Mouse (Mus musculus): ENCODE data around the gene Actg2. TPM values are rescaled to one million over a fixed set of nuclear protein-coding genes. Genes with fewer than 3 reads are reported as not detected.
A peak's percentile ranks its signal among the peaks of the same experiment; 100 is the strongest.

Actg2 gene
- polyA plus RNA-seq, 1 experiment from 2014 or later, result 1,788 TPM

GRCm38 (mm10) chr6:83479193-83479592 is 56.9 kb downstream of the Actg2 start:
- H3K27ac ChIP-seq (ENCODE audit: low read length), result no peak overlapping the region
- no peaks in the 10 kb centered on the region for H3K27me3 ChIP-seq (ENCODE audit: control insufficient read depth, insufficient read depth, low read length)
- peaks cover 3% of the 10 kb centered on the region for H3K36me3 ChIP-seq (ENCODE audit: control insufficient read depth, insufficient read depth, low read length)
- H3K4me2 ChIP-seq (ENCODE audit: low read depth, low read length), result no peak overlapping the region
- H3K4me1 ChIP-seq (ENCODE audit: control insufficient read depth, insufficient read depth, low read length), result 0 out of 2 replicates have a peak, but pooled peaks cover 7% of the 10 kb centered on the region
- H3K9me3 ChIP-seq (replicated peaks; ENCODE audit: control insufficient read depth, low read length), result no peaks in the 10 kb centered on the region
- H3K9ac ChIP-seq (ENCODE audit: low read length), result no peak overlapping the region
- no peak for ATAC-seq (ENCODE audit: insufficient read depth, low FRiP score)
- 68% methylated on average over 2 of the region's 2 CpGs for WGBS
- no peak overlapping the region for H3K4me3 ChIP-seq (replicated peaks; ENCODE audit: low read length)

DNA sequence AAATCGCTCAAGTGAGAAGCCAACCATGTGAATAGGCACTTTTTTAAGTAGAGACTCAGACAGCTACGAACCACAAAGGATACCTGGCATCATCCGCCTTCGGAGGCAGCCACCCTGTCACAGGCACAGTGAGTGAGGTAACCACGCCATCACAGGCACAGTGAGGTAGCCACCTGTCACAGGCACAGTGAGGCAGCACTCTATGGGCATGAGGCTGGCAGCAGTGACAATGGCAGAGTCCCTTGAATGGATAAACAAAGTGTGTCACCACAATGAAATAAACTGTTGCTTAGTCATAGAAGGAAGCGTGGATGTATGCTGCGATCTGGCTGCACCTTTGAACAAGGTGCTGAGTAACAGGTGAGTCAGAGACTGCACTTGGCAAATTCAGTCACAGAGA is 57.4 kb downstream of the Actg2 start:
- no peak overlapping the region for H3K4me3 ChIP-seq (replicated peaks; ENCODE audit: low read length)
- H3K27ac ChIP-seq (ENCODE audit: low read length), result no peak overlapping the region
- H3K27me3 ChIP-seq (ENCODE audit: control insufficient read depth, insufficient read depth, low read length), result no peaks in the 10 kb centered on the region
- H3K9me3 ChIP-seq (replicated peaks; ENCODE audit: control insufficient read depth, low read length), result no peaks in the 10 kb centered on the region
- 85% methylated on average over 7 of the region's 7 CpGs for WGBS
- peak; percentile 30; the same call in 1 of the 2 replicates for ATAC-seq (ENCODE audit: insufficient read depth, low FRiP score)
- no peak overlapping the region for H3K9ac ChIP-seq (ENCODE audit: low read length)
- H3K4me1 ChIP-seq (ENCODE audit: control insufficient read depth, insufficient read depth, low read length), result 0 out of 2 replicates have a peak, but pooled peaks cover 7% of the 10 kb centered on the region
- H3K36me3 ChIP-seq (ENCODE audit: control insufficient read depth, insufficient read depth, low read length), result no peaks in the 10 kb centered on the region; the same call in none of the 2 replicates
- no peak overlapping the region for H3K4me2 ChIP-seq (ENCODE audit: low read depth, low read length)

GRCm38 (mm10) chr6:83478217-83478616 is 57.8 kb downstream of the Actg2 start:
- ATAC-seq (ENCODE audit: insufficient read depth, low FRiP score), result no peak
- H3K9ac ChIP-seq (ENCODE audit: low read length), result no peak overlapping the region
- no peaks in the 10 kb centered on the region for H3K9me3 ChIP-seq (replicated peaks; ENCODE audit: control insufficient read depth, low read length)
- no peak overlapping the region for H3K4me2 ChIP-seq (ENCODE audit: low read depth, low read length)
- no peaks in the 10 kb centered on the region; the same call in none of the 2 replicates for H3K36me3 ChIP-seq (ENCODE audit: control insufficient read depth, insufficient read depth, low read length)
- no peak overlapping the region for H3K27ac ChIP-seq (ENCODE audit: low read length)
- 74% methylated on average over 4 of the region's 4 CpGs for WGBS
- no peak overlapping the region for H3K4me3 ChIP-seq (replicated peaks; ENCODE audit: low read length)
- no peaks in the 10 kb centered on the region for H3K27me3 ChIP-seq (ENCODE audit: control insufficient read depth, insufficient read depth, low read length)
- H3K4me1 ChIP-seq (ENCODE audit: control insufficient read depth, insufficient read depth, low read length), result 0 out of 2 replicates have a peak, but pooled peaks cover 7% of the 10 kb centered on the region

DNA sequence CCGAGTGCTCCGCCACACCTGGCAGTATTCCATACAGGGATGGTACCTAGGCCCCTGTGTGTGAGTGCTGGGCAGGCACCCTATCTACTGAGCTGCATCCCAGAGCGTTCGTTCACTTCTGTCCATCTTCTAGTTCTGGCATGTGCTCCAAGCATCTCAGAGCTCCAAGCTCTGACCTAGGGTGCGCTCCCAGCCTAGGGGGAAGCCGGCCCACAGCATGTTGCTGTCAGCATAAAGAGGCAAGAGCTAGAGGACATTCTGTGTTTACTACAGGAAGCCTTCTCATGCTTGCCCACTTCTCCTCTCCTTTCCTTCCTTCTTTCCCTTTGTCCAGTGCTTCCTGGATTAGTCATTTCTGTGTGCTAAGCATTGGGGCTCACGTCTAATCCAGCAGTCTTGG is 60.6 kb downstream of the Actg2 start:
- no peaks in the 10 kb centered on the region for H3K4me1 ChIP-seq (ENCODE audit: control insufficient read depth, insufficient read depth, low read length)
- WGBS, result 70% methylated on average over 7 of the region's 7 CpGs
- no peak overlapping the region for H3K27ac ChIP-seq (ENCODE audit: low read length)
- no peak for ATAC-seq (ENCODE audit: insufficient read depth, low FRiP score)
- H3K9me3 ChIP-seq (replicated peaks; ENCODE audit: control insufficient read depth, low read length), result no peaks in the 10 kb centered on the region
- H3K27me3 ChIP-seq (ENCODE audit: control insufficient read depth, insufficient read depth, low read length), result no peaks in the 10 kb centered on the region
- H3K4me2 ChIP-seq (ENCODE audit: low read depth, low read length), result no peak overlapping the region
- no peak overlapping the region for H3K4me3 ChIP-seq (replicated peaks; ENCODE audit: low read length)
- no peak overlapping the region for H3K9ac ChIP-seq (ENCODE audit: low read length)
- no peaks in the 10 kb centered on the region for H3K36me3 ChIP-seq (ENCODE audit: control insufficient read depth, insufficient read depth, low read length)

DNA sequence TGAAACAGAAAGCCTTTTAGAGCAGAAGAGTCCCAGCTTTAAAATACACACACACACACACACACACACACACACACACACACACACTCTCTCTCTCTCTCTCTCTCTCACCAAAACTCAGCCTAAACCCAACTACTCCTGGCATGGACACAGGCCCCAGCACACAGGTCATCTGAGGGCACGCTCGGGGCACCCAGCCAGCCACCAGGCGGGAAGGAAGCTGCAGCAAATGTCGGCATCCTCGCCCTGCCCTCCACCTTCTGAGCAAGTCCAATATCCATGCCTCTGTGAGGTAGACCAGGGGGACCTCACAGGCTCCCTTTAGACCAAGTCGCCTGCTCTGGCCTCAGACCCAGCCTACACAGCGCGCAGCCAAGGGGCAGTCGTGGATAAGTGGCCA is 62.8 kb downstream of the Actg2 start:
- no peak overlapping the region for H3K9ac ChIP-seq (ENCODE audit: low read length)
- H3K27me3 ChIP-seq (ENCODE audit: control insufficient read depth, insufficient read depth, low read length), result no peaks in the 10 kb centered on the region
- 75% methylated on average over 9 of the region's 9 CpGs for WGBS
- no peaks in the 10 kb centered on the region for H3K9me3 ChIP-seq (replicated peaks; ENCODE audit: control insufficient read depth, low read length)
- no peaks in the 10 kb centered on the region for H3K36me3 ChIP-seq (ENCODE audit: control insufficient read depth, insufficient read depth, low read length)
- no peak for ATAC-seq (ENCODE audit: insufficient read depth, low FRiP score)
- H3K4me1 ChIP-seq (ENCODE audit: control insufficient read depth, insufficient read depth, low read length), result no peaks in the 10 kb centered on the region
- no peak overlapping the region for H3K27ac ChIP-seq (ENCODE audit: low read length)
- no peak overlapping the region for H3K4me2 ChIP-seq (ENCODE audit: low read depth, low read length)
- no peak overlapping the region for H3K4me3 ChIP-seq (replicated peaks; ENCODE audit: low read length)

- no peaks in the 10 kb centered on the region for H3K4me1 ChIP-seq (ENCODE audit: control insufficient read depth, insufficient read depth, low read length)
- 85% methylated on average over 7 of the region's 7 CpGs for WGBS
Observed at GRCm38 (mm10) chr6:83471739-83472138, 64.3 kb downstream of the Actg2 start.

DNA sequence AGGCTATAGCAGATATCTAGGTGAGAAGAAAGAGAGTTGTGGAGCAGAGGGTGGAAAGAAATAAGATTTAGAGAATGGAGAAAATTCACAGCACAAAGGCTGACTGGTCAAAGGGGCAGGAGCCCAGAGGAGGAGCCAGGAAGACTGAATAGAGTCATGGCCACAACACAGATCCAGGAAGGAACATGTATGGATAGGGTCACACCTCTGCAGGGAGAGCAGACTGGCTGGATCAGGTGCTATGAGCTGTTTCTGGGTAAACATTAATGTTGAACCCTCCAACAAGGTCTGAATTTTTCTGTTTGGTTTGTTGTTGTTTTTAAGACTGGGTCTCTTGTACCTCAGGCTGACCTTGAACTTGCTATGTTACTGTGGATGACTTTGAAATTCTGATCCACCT is 72.1 kb downstream of the Actg2 start:
- Histone ChIP-seq H3K4me2 (ENCODE audit: low read depth, low read length) (no peak overlapping the region), H3K4me3 (replicated peaks; ENCODE audit: low read length) (no peak overlapping the region), H3K4me1 (ENCODE audit: control insufficient read depth, insufficient read depth, low read length) (0 out of 2 replicates have a peak, but pooled peaks cover 11% of the 10 kb centered on the region), H3K27me3 (ENCODE audit: control insufficient read depth, insufficient read depth, low read length) (no peaks in the 10 kb centered on the region), H3K27ac (ENCODE audit: low read length) (no peak overlapping the region), H3K36me3 (ENCODE audit: control insufficient read depth, insufficient read depth, low read length) (no peaks in the 10 kb centered on the region), H3K9me3 (replicated peaks; ENCODE audit: control insufficient read depth, low read length) (no peaks in the 10 kb centered on the region), H3K9ac (ENCODE audit: low read length) (no peak overlapping the region)
- ATAC-seq (ENCODE audit: insufficient read depth, low FRiP score), result no peak

More at GRCm38 (mm10) chr6:83471739-83472138, 64.3 kb downstream of the Actg2 start:
- no peak overlapping the region for H3K4me3 ChIP-seq (replicated peaks; ENCODE audit: low read length)
- no peak overlapping the region for H3K4me2 ChIP-seq (ENCODE audit: low read depth, low read length)
- no peak overlapping the region for H3K9ac ChIP-seq (ENCODE audit: low read length)
- H3K27ac ChIP-seq (ENCODE audit: low read length), result no peak overlapping the region
- H3K27me3 ChIP-seq (ENCODE audit: control insufficient read depth, insufficient read depth, low read length), result no peaks in the 10 kb centered on the region
- H3K9me3 ChIP-seq (replicated peaks; ENCODE audit: control insufficient read depth, low read length), result no peaks in the 10 kb centered on the region
- H3K36me3 ChIP-seq (ENCODE audit: control insufficient read depth, insufficient read depth, low read length), result no peaks in the 10 kb centered on the region
- ATAC-seq (ENCODE audit: insufficient read depth, low FRiP score), result no peak

Other genes starting within 250 kb of the Actg2 start
- gene Mthfd2, start 210.4 kb downstream of the Actg2 start, polyA plus RNA-seq (2015; fragmentation: Nextera tagmentation; extraction: Ambion mirVana), result 29.6 and 35.2 TPM in 2 replicates
- gene Mob1a, start 210.2 kb downstream of the Actg2 start, polyA plus RNA-seq (2015; fragmentation: Nextera tagmentation; extraction: Ambion mirVana), result 67.6 and 67.9 TPM in 2 replicates
- 121 and 145 TPM in 2 replicates for gene Bola3, start 187.1 kb downstream of the Actg2 start, polyA plus RNA-seq (2015; fragmentation: Nextera tagmentation; extraction: Ambion mirVana)
- 34.5 and 44.2 TPM in 2 replicates for gene Tet3, start 77.2 kb downstream of the Actg2 start, polyA plus RNA-seq (2015; fragmentation: Nextera tagmentation; extraction: Ambion mirVana)
- 69.5 and 79.1 TPM in 2 replicates for gene Dguok, start 29.3 kb downstream of the Actg2 start, polyA plus RNA-seq (2015; fragmentation: Nextera tagmentation; extraction: Ambion mirVana)
- gene Stambp, start 36.5 kb upstream of the Actg2 start, polyA plus RNA-seq (2015; fragmentation: Nextera tagmentation; extraction: Ambion mirVana), result 28.0 and 32.5 TPM in 2 replicates
- 0.35 and 0.45 TPM in 2 replicates for gene Clec4f, start 119.9 kb upstream of the Actg2 start, polyA plus RNA-seq (2015; fragmentation: Nextera tagmentation; extraction: Ambion mirVana)
- gene Cd207, start 141.6 kb upstream of the Actg2 start, polyA plus RNA-seq (2015; fragmentation: Nextera tagmentation; extraction: Ambion mirVana), result 0.17 and 0.20 TPM in 2 replicates
- not detected in 2 replicates for gene Vax2, start 175.0 kb upstream of the Actg2 start, polyA plus RNA-seq (2015; fragmentation: Nextera tagmentation; extraction: Ambion mirVana)
- not detected in 2 replicates for gene Atp6v1b1, start 206.7 kb upstream of the Actg2 start, polyA plus RNA-seq (2015; fragmentation: Nextera tagmentation; extraction: Ambion mirVana)
- not detected in 2 replicates for gene Ankrd53, start 226.4 kb upstream of the Actg2 start, polyA plus RNA-seq (2015; fragmentation: Nextera tagmentation; extraction: Ambion mirVana)
- 79.5 and 82.1 TPM in 2 replicates for gene Tex261, start 239.5 kb upstream of the Actg2 start, polyA plus RNA-seq (2015; fragmentation: Nextera tagmentation; extraction: Ambion mirVana)